Mouse (Mus musculus): Measurements from ENCODE around the gene Kcnd1. TPM values are rescaled to one million over a fixed set of nuclear protein-coding genes. Genes with fewer than 3 reads are reported as not detected.

Kcnd1 gene
- polyA plus RNA-seq (2015; fragmentation: Nextera tagmentation; extraction: Ambion mirVana), result 1.8 and 2.8 TPM in 2 replicates

DNA sequence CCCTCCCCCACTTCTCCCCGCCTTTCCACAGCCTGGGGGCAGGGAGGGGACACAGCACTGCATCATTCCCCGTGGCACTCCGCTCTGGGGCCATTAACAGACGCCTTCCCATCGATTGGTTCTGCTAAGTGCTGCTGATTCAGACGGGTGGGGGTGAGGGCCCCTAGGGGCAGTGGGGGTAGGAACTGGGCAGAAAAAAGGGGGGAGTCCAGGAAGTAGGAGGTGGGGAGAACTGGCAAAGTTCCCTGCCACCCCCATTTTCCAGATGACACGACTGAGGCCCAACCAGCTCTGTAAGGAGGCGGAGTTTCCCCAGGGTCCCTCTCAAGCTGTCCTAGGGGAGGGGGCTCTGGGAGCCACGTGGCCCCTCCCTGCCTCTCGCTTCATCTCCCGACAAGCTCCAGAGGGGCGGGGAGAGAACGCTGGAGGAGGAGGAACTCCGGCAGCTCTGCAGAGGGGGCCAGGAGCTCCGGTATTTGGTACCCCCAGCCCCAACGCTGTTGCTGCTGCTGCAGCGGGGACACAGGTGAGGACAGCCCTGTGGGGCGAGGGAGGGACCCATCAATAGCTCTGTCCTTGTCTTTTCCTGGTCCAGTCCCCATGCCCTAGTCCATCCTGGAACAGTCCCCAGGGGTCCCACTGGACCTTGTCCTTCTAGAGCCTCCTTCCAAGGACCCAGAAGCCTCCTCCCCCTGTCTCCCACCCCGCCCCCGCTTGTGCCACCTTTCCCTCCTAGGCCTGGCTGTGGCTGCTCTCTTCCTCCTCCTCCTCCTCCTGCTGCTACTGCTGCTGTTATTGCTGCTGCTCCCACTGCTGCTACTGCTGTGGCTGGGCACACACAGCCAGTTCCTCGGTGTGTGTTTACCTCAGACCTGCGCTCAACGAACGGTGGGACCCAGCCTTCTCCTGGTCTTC, at the start of gene Kcnd1:
Gene Kcnd1 (plus strand): TSS at position 425 of the 915 bp plus-strand sequence.

DNA sequence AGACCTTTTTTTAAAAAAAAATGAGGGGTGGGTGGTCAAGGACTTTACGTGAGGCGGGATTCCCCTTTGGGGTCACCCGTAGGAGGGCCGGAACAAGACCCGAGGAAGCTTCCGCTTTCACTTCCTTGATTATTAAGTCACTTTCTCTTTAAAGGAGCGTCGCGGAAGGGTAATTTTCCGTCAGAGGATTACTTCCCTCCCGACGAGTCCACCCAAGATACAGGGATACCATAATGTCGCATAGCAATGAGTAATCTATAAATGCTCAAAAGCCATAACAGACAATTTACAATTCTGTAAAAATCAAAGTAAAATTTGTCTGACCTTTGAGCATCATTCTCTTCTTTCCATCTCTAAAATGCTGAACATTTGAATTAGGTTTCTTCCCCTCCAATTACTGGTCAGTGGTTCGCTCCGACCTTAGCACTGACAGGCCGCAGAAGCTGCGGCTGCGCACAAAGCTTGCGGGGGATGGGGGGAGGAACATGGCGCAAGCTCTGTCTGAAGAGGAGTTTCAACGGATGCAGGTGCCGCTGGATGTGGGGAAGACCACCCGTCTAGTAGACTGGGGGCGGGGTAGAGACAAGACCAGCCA, 32.5 kb upstream of the Kcnd1 start, which contains the start of gene Gripap1:
Gene Gripap1 (plus strand): TSS at position 224 of the 595 bp plus-strand sequence.

DNA sequence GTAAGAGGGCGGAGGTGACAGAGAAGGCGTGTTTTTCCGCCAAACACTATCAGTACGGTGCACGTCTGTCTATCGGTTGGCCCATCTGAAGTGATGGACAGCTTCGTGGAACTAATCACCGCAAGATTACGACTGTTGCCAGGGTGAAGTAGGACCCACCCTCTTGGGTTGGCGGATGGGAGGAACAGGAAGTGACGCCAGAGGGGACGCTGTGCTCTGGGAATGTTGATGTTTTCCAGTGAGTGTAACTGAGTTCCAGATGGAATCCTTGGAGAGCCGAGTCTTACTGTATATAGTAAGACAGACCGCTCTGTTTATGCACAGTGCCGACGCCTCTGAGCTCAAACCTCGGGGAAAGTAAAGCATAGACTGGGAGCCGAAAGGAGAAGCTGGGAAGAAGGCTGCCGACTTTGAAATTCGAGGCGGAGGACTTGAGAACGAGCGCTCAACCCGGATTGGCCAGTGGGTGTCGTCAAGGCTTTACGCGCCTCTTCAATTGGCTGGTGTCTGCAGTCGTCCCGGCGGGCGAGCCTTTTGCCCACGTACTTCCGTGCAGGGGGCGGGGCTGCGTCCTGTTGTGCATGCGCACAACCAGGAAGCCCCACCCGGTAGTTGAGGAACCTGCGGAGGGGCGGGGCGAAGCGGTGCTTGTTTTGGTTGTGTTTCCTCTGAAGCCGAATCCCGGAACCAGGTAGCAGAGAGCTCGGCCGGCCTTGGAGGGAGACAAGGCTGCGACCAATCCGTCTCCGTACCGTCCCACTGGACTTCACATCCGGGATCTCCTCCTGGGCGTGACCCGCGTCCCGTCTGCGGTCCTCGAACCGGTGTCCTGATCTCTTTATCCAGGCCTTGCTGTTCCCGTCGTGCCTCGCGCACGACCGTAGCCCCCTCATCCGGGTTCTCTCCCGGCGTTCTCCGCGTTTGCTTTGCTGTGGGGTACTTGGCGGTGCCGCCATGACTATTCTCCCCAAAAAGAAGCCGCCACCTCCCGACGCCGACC, 19.4 kb downstream of the Kcnd1 start, which contains the start of gene Otud5:
Gene Otud5 (plus strand): TSS at position 202 of the 1,000 bp plus-strand sequence.

DNA sequence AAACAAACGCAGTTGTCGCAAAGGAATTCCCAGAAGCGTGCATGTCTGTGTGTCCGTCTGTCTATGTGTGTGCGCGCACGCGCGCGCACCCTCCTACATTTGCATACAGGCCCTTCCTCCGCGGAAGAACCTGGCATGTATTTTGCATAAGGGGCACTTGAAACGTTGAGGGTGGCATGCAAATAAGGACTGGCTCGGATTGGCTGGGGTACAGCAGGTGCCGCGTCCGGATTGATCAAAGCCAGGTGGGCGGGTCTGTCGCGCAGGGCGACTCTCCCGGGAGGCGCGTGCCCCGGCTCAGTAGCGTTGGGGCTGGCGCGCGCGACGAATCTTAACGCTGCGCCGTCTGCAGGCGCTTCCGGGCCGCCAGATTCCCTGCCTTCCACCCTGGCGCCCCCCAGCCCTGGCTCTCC, 55.9 kb downstream of the Kcnd1 start, which contains the start of gene Pim2:
Gene Pim2 (plus strand): TSS at position 256 of the 413 bp plus-strand sequence.

DNA sequence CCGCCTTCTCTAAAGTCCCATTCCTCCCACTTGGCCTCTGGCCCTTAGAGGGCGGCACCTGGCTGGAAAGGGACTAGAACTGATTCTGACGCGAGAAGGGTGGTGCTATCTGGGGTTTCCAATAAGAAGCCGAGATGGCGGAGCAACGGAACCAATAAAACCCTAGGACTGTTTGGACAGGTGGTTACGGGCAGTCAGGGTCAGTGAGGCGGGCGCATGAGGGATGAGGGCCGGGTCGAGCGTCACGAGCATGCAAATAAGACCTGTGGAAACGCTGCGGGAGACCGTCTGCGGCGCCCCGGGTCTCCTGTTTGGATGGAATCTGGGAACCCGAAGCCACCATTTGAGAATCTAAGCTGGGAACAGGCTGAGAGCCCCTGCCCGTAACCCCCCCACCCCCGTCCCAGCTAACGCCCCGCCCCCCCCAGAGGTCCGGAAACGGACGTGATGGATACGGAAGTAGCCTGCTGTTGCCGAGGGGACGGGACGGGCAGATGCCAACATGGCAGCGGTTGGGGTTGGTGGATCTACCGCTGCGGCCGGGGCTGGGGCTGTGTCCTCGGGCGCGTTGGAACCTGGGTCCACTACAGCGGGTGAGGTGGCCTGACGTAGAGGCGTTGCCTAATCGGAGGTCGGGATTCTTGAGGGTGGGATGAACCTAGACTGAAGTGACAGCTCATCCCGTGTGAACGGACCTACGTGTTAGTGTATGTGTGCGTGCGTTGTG, 61.9 kb downstream of the Kcnd1 start, which contains the start of gene Slc35a2:
Gene Slc35a2 (plus strand): TSS at position 188 of the 727 bp plus-strand sequence.

Small RNA genes lying within 50 kb of the gene (microRNA-seq; reads per million reads assigned to microRNA genes)
- gene Mir1198 (ENCODE audit: borderline replicate concordance, insufficient number of aligned reads), result 45.2 reads per million, percentile 33 among the genes with 10 or more reads in this experiment

Other genes with a start within 250 kb of the Kcnd1 start
- gene Foxp3, start 248.6 kb upstream of the Kcnd1 start, polyA plus RNA-seq (2015; fragmentation: Nextera tagmentation; extraction: Ambion mirVana), result 0.11 and 0.17 TPM in 2 replicates
- gene Ppp1r3f, start 248.0 kb upstream of the Kcnd1 start, polyA plus RNA-seq (2015; fragmentation: Nextera tagmentation; extraction: Ambion mirVana), result 2.0 and 2.6 TPM in 2 replicates
- 18.1 and 20.4 TPM in 2 replicates for gene Ccdc22, start 216.8 kb upstream of the Kcnd1 start, polyA plus RNA-seq (2015; fragmentation: Nextera tagmentation; extraction: Ambion mirVana)
- gene Cacna1f, start 215.2 kb upstream of the Kcnd1 start, polyA plus RNA-seq (2015; fragmentation: Nextera tagmentation; extraction: Ambion mirVana), result 0.03 TPM in 1 of 2 replicates, not detected in the other
- 29.4 and 43.0 TPM in 2 replicates for gene Syp, start 183.8 kb upstream of the Kcnd1 start, polyA plus RNA-seq (2015; fragmentation: Nextera tagmentation; extraction: Ambion mirVana)
- 6.0 and 7.0 TPM in 2 replicates for gene Prickle3, start 165.0 kb upstream of the Kcnd1 start, polyA plus RNA-seq (2015; fragmentation: Nextera tagmentation; extraction: Ambion mirVana)
- gene Plp2, start 150.9 kb upstream of the Kcnd1 start, polyA plus RNA-seq (2015; fragmentation: Nextera tagmentation; extraction: Ambion mirVana), result 104 and 112 TPM in 2 replicates
- 0.30 and 0.63 TPM in 2 replicates for gene Magix, start 141.0 kb upstream of the Kcnd1 start, polyA plus RNA-seq (2015; fragmentation: Nextera tagmentation; extraction: Ambion mirVana)
- gene Gpkow, start 125.2 kb upstream of the Kcnd1 start, polyA plus RNA-seq (2015; fragmentation: Nextera tagmentation; extraction: Ambion mirVana), result 21.6 and 34.4 TPM in 2 replicates
- 63.2 and 88.4 TPM in 2 replicates for gene Wdr45, start 108.0 kb upstream of the Kcnd1 start, polyA plus RNA-seq (2015; fragmentation: Nextera tagmentation; extraction: Ambion mirVana)
- gene Gm45208, start 100.0 kb upstream of the Kcnd1 start, polyA plus RNA-seq (2015; fragmentation: Nextera tagmentation; extraction: Ambion mirVana), result 0.29 and 0.43 TPM in 2 replicates
- 25.9 and 43.7 TPM in 2 replicates for gene Praf2, start 93.8 kb upstream of the Kcnd1 start, polyA plus RNA-seq (2015; fragmentation: Nextera tagmentation; extraction: Ambion mirVana)
- gene Ccdc120, start 71.4 kb upstream of the Kcnd1 start, polyA plus RNA-seq (2015; fragmentation: Nextera tagmentation; extraction: Ambion mirVana), result 6.9 and 7.3 TPM in 2 replicates
- 20.3 and 26.3 TPM in 2 replicates for gene Tfe3, start 59.7 kb upstream of the Kcnd1 start, polyA plus RNA-seq (2015; fragmentation: Nextera tagmentation; extraction: Ambion mirVana)
- 26.0 and 30.5 TPM in 2 replicates for gene Gripap1, start 32.5 kb upstream of the Kcnd1 start, polyA plus RNA-seq (2015; fragmentation: Nextera tagmentation; extraction: Ambion mirVana)
- gene Otud5, start 19.1 kb downstream of the Kcnd1 start, polyA plus RNA-seq (2015; fragmentation: Nextera tagmentation; extraction: Ambion mirVana), result 37.5 and 39.6 TPM in 2 replicates
- gene Pim2, start 56.0 kb downstream of the Kcnd1 start, polyA plus RNA-seq (2015; fragmentation: Nextera tagmentation; extraction: Ambion mirVana), result 5.9 and 7.2 TPM in 2 replicates
- gene Slc35a2, start 61.7 kb downstream of the Kcnd1 start, polyA plus RNA-seq (2015; fragmentation: Nextera tagmentation; extraction: Ambion mirVana), result 20.8 and 30.2 TPM in 2 replicates
- gene Pqbp1, start 77.0 kb downstream of the Kcnd1 start, polyA plus RNA-seq (2015; fragmentation: Nextera tagmentation; extraction: Ambion mirVana), result 117 and 159 TPM in 2 replicates
- 156 and 183 TPM in 2 replicates for gene Timm17b, start 77.1 kb downstream of the Kcnd1 start, polyA plus RNA-seq (2015; fragmentation: Nextera tagmentation; extraction: Ambion mirVana)
- not detected in 2 replicates for gene Gm10491, start 85.5 kb downstream of the Kcnd1 start, polyA plus RNA-seq (2015; fragmentation: Nextera tagmentation; extraction: Ambion mirVana)
- not detected in 2 replicates for gene Gm10490, start 87.3 kb downstream of the Kcnd1 start, polyA plus RNA-seq (2015; fragmentation: Nextera tagmentation; extraction: Ambion mirVana)
- gene Pcsk1n, start 97.5 kb downstream of the Kcnd1 start, polyA plus RNA-seq (2015; fragmentation: Nextera tagmentation; extraction: Ambion mirVana), result 100 and 170 TPM in 2 replicates
- gene Eras, start 106.3 kb downstream of the Kcnd1 start, polyA plus RNA-seq (2015; fragmentation: Nextera tagmentation; extraction: Ambion mirVana), result not detected in 2 replicates
- gene Hdac6, start 125.6 kb downstream of the Kcnd1 start, polyA plus RNA-seq (2015; fragmentation: Nextera tagmentation; extraction: Ambion mirVana), result 10.8 and 15.4 TPM in 2 replicates
- 2.4 and 5.5 TPM in 2 replicates for gene Gata1, start 155.8 kb downstream of the Kcnd1 start, polyA plus RNA-seq (2015; fragmentation: Nextera tagmentation; extraction: Ambion mirVana)
- gene Glod5, start 196.2 kb downstream of the Kcnd1 start, polyA plus RNA-seq (2015; fragmentation: Nextera tagmentation; extraction: Ambion mirVana), result 0.21 TPM in 1 of 2 replicates, not detected in the other

Measured in adrenal gland, postnatal 0 days (tissue).